Mouse (Mus musculus): ENCODE data around the gene Als2cl. TPM values are rescaled to one million over a fixed set of nuclear protein-coding genes. Genes with fewer than 3 reads are reported as not detected.

Gene Als2cl
- 1 to 10 TPM; 5.6 to 9.7 TPM for total RNA-seq (2023)

DNA sequence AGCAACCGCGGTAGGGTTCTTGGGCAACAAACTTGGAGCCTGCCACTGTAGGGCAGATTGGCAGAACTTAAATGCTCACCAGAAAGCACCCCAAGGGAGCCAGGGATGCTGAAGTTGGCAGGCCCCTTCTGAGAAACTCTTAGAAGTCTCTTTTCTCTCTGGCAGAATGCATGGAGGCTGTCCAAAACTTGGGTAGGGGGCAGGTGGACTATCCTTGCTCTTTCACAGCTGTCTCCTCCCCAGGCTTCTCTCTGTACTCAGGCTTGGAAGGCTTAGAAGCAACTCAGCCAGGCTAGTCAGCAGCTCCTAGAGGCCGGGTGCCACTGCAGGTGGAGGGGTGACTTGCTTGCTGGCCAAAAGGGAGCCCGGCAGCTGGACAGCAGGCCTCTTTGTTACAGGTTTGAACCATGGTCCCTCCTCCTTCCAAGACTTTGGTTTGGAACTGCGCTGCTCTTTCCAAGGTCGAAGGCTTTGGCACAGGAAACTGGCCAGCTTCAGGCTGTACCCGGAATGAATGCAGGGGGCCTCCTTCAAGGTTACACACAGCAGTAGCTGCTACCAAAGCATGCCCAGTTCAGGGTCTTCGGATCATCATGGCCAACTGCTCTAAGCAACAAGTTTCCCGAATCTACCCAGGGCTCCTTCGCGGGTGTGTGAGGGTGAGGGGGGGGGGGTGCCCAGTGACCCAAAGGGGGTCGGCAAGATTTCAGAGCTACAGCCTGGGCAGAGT lies at the start of gene Als2cl:
Gene Als2cl (plus strand): TSS at position 680 of the 730 bp plus-strand sequence.

DNA sequence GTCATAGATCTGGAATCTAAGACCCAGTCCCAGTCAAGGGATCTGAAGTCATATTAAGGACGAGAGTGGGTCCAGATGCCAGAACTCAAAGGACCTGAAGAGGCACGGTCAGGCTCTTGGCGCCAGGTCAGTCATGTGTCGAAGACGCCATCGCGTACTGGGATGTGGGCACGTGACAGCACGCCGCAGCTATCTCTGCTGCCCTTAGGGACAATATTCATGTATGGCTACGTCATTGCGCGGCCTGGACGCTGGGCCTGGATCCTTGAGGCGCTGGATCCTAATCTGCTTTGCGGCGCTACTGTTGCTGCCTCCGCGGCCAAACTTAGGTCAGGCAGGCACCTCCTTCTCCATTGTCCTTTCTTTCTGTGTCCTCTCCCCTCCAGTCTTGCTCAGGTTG lies 45.3 kb upstream of the Als2cl start, which contains the start of gene Prss45:
Gene Prss45 (plus strand): TSS at position 178 of the 400 bp plus-strand sequence.

DNA sequence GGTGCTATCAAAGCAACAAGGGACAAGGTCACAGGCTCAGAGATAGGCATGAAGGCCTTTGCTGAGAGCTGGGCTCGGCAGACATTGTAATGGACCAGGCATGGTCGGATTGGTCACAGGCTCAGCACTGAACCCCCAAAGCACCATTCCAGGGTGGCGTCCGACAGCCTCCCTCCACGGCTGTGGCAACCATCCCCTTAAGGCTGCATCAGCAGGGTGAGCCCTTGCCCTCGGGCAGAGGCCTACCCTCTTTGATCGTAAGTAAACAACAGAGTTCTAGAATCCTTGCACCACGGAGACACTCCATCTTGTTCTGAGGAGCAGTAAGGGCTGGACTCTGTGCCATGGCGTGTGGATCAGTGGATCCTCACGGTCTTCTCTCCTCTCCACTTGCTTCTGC lies 35.5 kb upstream of the Als2cl start, which contains the start of gene Prss46:
Gene Prss46 (plus strand): TSS at position 301 of the 400 bp plus-strand sequence.

DNA sequence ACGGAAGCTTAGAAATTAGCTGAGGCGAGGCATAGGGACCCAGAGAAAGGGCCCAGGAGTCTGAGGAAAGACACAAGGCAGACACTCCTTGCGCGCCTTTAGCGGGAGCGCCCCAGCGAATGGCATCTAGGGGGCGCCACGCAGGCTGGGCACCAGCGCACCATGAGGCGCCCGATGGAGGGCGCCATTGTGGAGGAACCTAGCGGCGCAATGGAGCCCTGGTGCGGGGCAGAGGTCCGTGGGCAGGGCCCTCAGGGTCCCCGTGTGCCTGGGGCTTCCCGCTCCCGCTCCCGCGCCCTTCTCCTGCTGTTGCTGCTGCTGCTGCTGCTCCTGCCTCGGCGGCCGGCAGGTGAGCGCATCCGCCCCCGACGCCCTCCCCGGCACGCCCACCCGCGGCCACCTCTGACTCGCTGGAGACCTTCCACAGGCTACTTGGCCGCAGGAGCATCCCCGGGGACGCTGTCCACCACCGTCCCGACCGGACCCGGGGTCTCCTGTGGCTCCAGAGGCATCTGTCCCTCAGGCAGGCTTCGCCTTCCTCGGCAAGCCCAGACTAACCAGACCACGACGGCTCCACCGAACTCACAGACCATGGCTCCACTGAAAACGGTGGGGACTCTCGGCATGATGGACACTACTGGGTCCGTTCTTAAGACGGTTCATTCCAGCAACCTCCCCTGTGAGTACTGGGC lies 21.7 kb upstream of the Als2cl start, which contains the start of gene Prss50:
Gene Prss50 (plus strand): TSS at position 187 of the 692 bp plus-strand sequence.

DNA sequence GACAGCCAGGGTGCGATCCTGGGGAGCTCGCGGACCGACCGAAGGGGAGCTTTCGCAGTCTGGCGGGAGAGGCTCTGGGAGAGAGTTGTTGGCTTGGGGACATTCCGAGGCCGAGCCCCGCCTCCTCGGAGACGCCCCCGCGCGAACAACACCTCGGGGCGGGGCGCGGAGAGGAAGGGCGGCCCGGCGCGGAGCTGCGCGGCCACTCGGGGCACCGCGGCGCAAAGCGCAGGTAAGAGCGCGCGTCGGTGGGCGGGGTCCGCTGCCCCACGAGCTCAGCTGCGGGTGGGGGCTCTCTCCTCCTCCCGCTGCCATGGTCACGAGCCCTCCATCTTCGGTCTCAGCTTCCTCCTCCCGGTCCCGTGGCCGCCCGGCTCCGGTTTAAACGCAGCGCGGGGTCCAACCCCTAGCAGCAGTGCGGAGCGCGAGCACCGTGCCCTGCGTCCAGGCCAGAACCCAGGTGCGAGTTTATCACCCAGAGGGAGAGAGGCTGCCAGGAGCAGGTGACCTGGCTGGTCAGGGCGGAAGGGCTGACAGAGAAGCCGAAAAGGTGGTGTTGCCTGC lies 410 bp downstream of the Als2cl start, which contains the start of gene Tmie:
Gene Tmie (minus strand): TSS at position 116 of the 564 bp plus-strand sequence.

DNA sequence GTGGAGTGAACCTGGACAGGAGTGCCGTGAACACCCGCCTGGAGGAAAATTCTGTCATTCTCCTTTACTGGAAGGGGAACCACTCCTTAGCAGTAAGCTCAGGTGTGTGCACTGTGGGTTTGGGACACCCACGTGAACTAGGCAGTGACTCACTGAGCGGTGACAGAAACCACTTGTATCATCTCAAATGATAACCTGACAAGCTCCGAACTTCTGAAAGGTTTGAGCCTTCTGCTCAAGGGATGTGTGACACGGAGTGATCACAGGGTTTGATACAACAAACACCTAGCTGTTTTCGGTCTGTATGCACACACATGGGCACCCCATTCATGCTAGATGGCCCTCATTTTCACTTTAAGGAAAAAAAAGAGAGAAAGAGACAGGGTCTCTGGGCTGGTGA lies 37.1 kb downstream of the Als2cl start, which contains the start of gene Fam240a:
Gene Fam240a (minus strand): TSS at position 76 of the 400 bp plus-strand sequence.

DNA sequence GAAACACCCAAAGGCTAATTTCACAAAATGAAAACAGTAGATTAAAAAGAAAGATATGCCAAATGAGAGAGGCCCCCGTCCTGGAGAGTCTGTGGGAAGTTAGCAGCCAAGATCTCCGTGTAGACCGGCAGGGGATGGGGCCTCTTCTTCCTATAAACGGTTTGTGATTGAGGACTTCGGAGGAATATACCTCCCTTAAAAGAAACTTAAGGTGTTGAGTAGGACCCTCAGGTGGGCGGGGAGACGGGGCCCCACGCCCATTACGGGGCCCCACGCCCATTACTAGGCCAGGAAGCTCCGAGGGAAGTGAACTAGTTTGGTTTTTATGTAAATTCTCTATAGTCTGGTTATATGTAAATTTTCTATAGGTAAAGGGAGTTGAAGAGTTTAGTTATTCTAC lies 66.3 kb downstream of the Als2cl start, which contains the start of gene Tdgf1:
Gene Tdgf1 (minus strand): TSS at position 233 of the 400 bp plus-strand sequence.

Other genes with a start within 250 kb of the Als2cl start
- gene Nbeal2, start 225.7 kb upstream of the Als2cl start, total RNA-seq (2023) = 100 to 1,000 TPM; 116 TPM
- 100 to 1,000 TPM; 202 to 242 TPM for gene Ccdc12, start 223.4 kb upstream of the Als2cl start, total RNA-seq (2023)
- gene Myl3, start 138.0 kb upstream of the Als2cl start, total RNA-seq (2023) = not detected
- under 1 TPM in 1 of 2 experiments, not detected in 1; 0.46 TPM for gene Pth1r, start 132.7 kb upstream of the Als2cl start, total RNA-seq (2023)
- gene Prss42, start 81.7 kb upstream of the Als2cl start, total RNA-seq (2023) = not detected
- not detected for gene Prss44, start 65.9 kb upstream of the Als2cl start, total RNA-seq (2023)
- gene Prss43, start 53.2 kb upstream of the Als2cl start, total RNA-seq (2023) = not detected
- not detected for gene Prss45, start 45.3 kb upstream of the Als2cl start, total RNA-seq (2023)
- gene Prss46, start 35.4 kb upstream of the Als2cl start, total RNA-seq (2023) = not detected
- gene Prss50, start 21.9 kb upstream of the Als2cl start, total RNA-seq (2023) = not detected
- under 1 TPM; 0.18 to 0.29 TPM for gene Tmie, start 243 bp downstream of the Als2cl start, total RNA-seq (2023)
- gene Fam240a, start 37.0 kb downstream of the Als2cl start, total RNA-seq (2023) = not detected
- not detected for gene Tdgf1, start 66.3 kb downstream of the Als2cl start, total RNA-seq (2023)
- not detected for gene Lrrc2, start 71.7 kb downstream of the Als2cl start, total RNA-seq (2023)
- gene Rtp3, start 110.7 kb downstream of the Als2cl start, total RNA-seq (2023) = not detected
- gene Ltf, start 139.4 kb downstream of the Als2cl start, total RNA-seq (2023) = 1 to 10 TPM; 2.8 to 3.4 TPM
- 100 to 1,000 TPM; 352 to 399 TPM for gene Ccrl2, start 177.6 kb downstream of the Als2cl start, total RNA-seq (2023)
- 10 to 100 TPM; 76.6 to 77.3 TPM for gene Lrrfip2, start 237.7 kb downstream of the Als2cl start, total RNA-seq (2023)